Mouse (Mus musculus) neural tube, embryonic 11.5 days (tissue): ENCODE data around the gene Asgr2. TPM values are rescaled to one million over a fixed set of nuclear protein-coding genes. Genes with fewer than 3 reads are reported as not detected.

ENCODE experiments used
- ATAC-seq: fragments of 200-750 bp; cut with Nextera tagmentation; 2 replicates; pipeline ENCODE4 v1.8.0; 2017; ENCODE audit warnings: moderate number of reproducible peaks, mild to moderate bottlenecking, moderate TSS enrichment, moderate library complexity; ENCODE audit not compliant: insufficient read depth, low FRiP score, low TSS enrichment
- DNase-seq: peaks from one replicate; pipeline ENCODE4 v3.0.0-alpha.2; 2015; ENCODE audit warnings: low spot score
- H3K27ac ChIP-seq: fragments of 300-500 bp; sonication (generic); 2 replicates; pipeline ENCODE4 v1.5.1; 2014; ENCODE audit warnings: low read depth, mild to moderate bottlenecking, low read length
- H3K27me3 ChIP-seq: fragments of 300-500 bp; sonication (generic); 2 replicates; pipeline ENCODE4 v1.6.1; 2014; ENCODE audit warnings: mild to moderate bottlenecking, low read length, mixed read lengths; ENCODE audit not compliant: control insufficient read depth, insufficient read depth
- H3K36me3 ChIP-seq: fragments of 300-500 bp; sonication (generic); 2 replicates; pipeline ENCODE4 v1.6.1; 2014; ENCODE audit warnings: mild to moderate bottlenecking, low read length, moderate library complexity, mixed read lengths; ENCODE audit not compliant: control insufficient read depth, insufficient read depth
- H3K4me1 ChIP-seq: fragments of 300-500 bp; sonication (generic); 2 replicates; pipeline ENCODE4 v1.6.1; 2014; ENCODE audit warnings: low read length, mixed read lengths; ENCODE audit not compliant: control insufficient read depth, insufficient read depth
- H3K4me2 ChIP-seq: fragments of 300-500 bp; sonication (generic); 2 replicates; pipeline ENCODE4 v1.6.1; 2014; ENCODE audit warnings: low read depth, mild to moderate bottlenecking, moderate library complexity
- H3K4me3 ChIP-seq: fragments of 300-500 bp; sonication (generic); 2 replicates; pipeline ENCODE4 v1.5.1; 2014; ENCODE audit warnings: low read depth, low read length
- H3K9ac ChIP-seq: fragments of 300-500 bp; sonication (generic); 2 replicates; pipeline ENCODE4 v1.6.1; 2014; ENCODE audit warnings: mild to moderate bottlenecking, low read length
- H3K9me3 ChIP-seq: fragments of 300-500 bp; sonication (generic); 2 replicates; pipeline ENCODE4 v1.6.1; 2016; ENCODE audit warnings: low read length; ENCODE audit not compliant: control insufficient read depth
- WGBS: fragments of 180-500 bp; shearing (Covaris S2); extraction: QIAGEN DNeasy Blood & Tissue Kit; methylation state at CpG from one replicate; pipeline ENCODE4 v1.1.7; 2014; 5-methylcytosine and 5-hydroxymethylcytosine counted together
- polyA plus RNA-seq: library from polyadenylated mRNA; unstranded; fragments of >200 nt; fragmentation: Nextera tagmentation; extraction: Ambion mirVana; gene quantifications from 2 replicates; pipeline ENCODE4 v1.2.1, GENCODE M21; 2014

Gene Asgr2
- polyA plus RNA-seq, result 0.28 TPM in 1 of 2 replicates, not detected in the other

- Histone ChIP-seq H3K9ac (no peak within 1 kb of the TSS), H3K9me3 (no peaks in the 10 kb centered on the region), H3K36me3 (no peaks in the 10 kb centered on the region), H3K27me3 (no peaks in the 10 kb centered on the region), H3K27ac (no peak within 1 kb of the TSS), H3K4me1 (no peaks in the 10 kb centered on the region), H3K4me3 (no peak within 1 kb of the TSS), H3K4me2 (no peak within 1 kb of the TSS)
- WGBS, result 86% methylated on average over 12 of the region's 12 CpGs
- DNase-seq, result no peak
- no peak for ATAC-seq
Observed at GRCm38 (mm10) chr11:70091986-70092783, at the start of gene Asgr2. Asgr2 (plus strand) TSS chr11:70092644.

DNA sequence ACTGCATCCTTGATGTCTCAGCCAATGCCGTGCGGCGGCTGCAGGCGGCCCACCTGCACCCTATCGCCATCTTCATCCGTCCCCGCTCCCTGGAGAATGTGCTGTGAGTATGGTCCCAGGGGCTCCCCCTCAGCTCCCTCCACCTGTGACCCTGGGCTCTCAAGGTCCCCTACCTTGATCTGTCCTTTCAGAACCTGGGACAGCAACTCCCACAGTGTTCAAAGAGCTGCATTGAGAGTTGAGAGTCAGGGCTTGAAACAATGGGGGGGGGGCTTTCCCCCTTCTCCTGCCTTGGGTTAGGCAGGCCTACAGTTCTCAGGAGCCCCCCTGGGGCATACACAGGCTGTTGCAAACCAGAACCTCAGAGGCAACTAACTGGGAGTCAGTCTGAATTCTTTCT lies 48.8 kb upstream of the Asgr2 start:
- H3K36me3 ChIP-seq, result peaks cover 5% of the 10 kb centered on the region; the same call in 1 of the 2 replicates
- no peak overlapping the region for H3K4me2 ChIP-seq
- no peak overlapping the region for H3K27ac ChIP-seq
- no peak for ATAC-seq
- H3K4me1 ChIP-seq, result no peaks in the 10 kb centered on the region
- WGBS, result 78% methylated on average over 7 of the region's 7 CpGs
- DNase-seq, result no peak
- no peaks in the 10 kb centered on the region for H3K27me3 ChIP-seq
- H3K4me3 ChIP-seq, result no peak overlapping the region
- no peaks in the 10 kb centered on the region for H3K9me3 ChIP-seq
- no peak overlapping the region for H3K9ac ChIP-seq

DNA sequence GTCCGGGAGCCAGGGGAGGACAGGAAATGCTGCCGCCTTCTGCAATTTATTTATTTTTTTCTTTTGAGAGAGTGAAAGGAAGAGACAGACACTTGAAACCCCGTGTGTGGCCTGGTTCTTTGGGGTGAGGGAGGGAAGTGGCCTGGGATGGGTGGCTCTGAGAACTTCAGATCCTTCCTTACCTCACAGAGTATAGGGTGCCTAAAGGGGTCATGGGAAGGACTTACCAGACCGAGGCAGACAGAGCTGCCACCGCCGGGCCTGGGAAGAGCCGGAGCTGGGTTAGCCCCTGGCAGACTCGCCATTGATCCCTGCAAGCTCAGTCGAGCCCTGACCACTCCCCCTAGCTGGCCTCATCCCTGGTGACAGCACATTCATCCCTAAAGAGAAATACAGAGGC lies 47.0 kb upstream of the Asgr2 start:
- WGBS, result 34% methylated on average over 9 of the region's 9 CpGs
- no peaks in the 10 kb centered on the region for H3K4me1 ChIP-seq
- ATAC-seq, result no peak

GRCm38 (mm10) chr11:70049366-70049765 lies 43.1 kb upstream of the Asgr2 start:
- H3K9ac ChIP-seq, result no peak overlapping the region
- no peak overlapping the region for H3K4me2 ChIP-seq
- H3K9me3 ChIP-seq, result no peaks in the 10 kb centered on the region
- no peak overlapping the region for H3K4me3 ChIP-seq
- peaks cover 2% of the 10 kb centered on the region; the same call in 1 of the 2 replicates for H3K36me3 ChIP-seq
- no peak for DNase-seq
- no peaks in the 10 kb centered on the region for H3K4me1 ChIP-seq
- no peaks in the 10 kb centered on the region for H3K27me3 ChIP-seq
- no peak for ATAC-seq
- no peak overlapping the region for H3K27ac ChIP-seq
- 71% methylated on average over 6 of the region's 6 CpGs for WGBS

More for the DNA sequence above, 47.0 kb upstream of the Asgr2 start:
- no peak for DNase-seq
- H3K4me2 ChIP-seq, result no peak overlapping the region
- no peak overlapping the region; the same call in 1 of the 2 replicates for H3K9ac ChIP-seq
- H3K4me3 ChIP-seq, result no peak overlapping the region
- H3K27ac ChIP-seq, result 0 out of 2 replicates have a peak overlapping the region, but pooled peaks have one; percentile 8
- no peaks in the 10 kb centered on the region for H3K9me3 ChIP-seq
- no peaks in the 10 kb centered on the region for H3K27me3 ChIP-seq
- H3K36me3 ChIP-seq, result peaks cover 5% of the 10 kb centered on the region; the same call in 1 of the 2 replicates

- ATAC-seq (no peak), DNase-seq (no peak)
- no peak overlapping the region for H3K9ac ChIP-seq
- no peak overlapping the region for H3K4me3 ChIP-seq
- no peaks in the 10 kb centered on the region for H3K9me3 ChIP-seq
- H3K36me3 ChIP-seq, result no peaks in the 10 kb centered on the region
- H3K4me1 ChIP-seq, result no peaks in the 10 kb centered on the region
- no peaks in the 10 kb centered on the region for H3K27me3 ChIP-seq
- no peak overlapping the region for H3K4me2 ChIP-seq
- 59% methylated on average over 10 of the region's 10 CpGs for WGBS
- no peak overlapping the region for H3K27ac ChIP-seq
Observed at GRCm38 (mm10) chr11:70049816-70050215, 42.6 kb upstream of the Asgr2 start.

- no peak overlapping the region for H3K4me2 ChIP-seq
- 0 out of 2 replicates have a peak overlapping the region, but pooled peaks have one; percentile 0 for H3K9ac ChIP-seq
- no peaks in the 10 kb centered on the region for H3K4me1 ChIP-seq
- H3K27ac ChIP-seq, result no peak overlapping the region
- DNase-seq, result no peak
- no peak overlapping the region for H3K4me3 ChIP-seq
- 79% methylated on average over 7 of the region's 7 CpGs for WGBS
- no peaks in the 10 kb centered on the region for H3K9me3 ChIP-seq
- no peaks in the 10 kb centered on the region for H3K36me3 ChIP-seq
- H3K27me3 ChIP-seq, result no peaks in the 10 kb centered on the region
- ATAC-seq, result no peak
Observed at GRCm38 (mm10) chr11:70053156-70053555, 39.3 kb upstream of the Asgr2 start.

DNA sequence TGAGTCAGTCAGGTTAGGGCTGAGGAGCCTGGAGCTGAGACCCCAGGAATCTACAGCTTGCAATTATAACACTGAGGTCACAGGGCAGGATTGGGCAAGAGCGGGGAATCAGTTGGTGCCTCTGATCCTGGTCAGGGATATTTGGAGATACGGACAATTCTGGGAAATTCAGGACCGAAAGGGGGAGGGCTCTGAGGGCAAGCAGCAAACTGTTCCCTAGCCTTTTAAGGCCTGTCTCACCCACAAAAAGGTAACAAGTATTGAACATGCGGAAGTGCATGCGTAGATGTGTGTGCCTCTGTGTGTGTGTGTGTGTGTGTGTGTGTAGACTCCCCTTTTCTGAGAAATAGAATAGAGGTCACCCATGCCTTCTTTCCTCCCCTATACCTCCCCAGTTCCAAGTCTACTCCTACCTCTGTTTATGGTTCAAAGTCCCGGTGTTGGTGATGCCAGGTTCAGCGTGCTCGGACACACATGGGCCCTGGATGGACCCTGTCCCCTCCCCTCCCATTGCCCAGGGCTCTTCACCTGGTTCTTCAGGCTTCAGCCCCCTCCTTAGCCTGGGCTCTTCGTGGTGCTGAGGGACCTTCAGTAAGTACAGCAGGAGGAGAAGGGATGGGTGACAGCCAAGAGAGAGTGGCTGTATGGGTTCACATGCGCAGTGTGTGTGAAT lies 38.4 kb upstream of the Asgr2 start, which contains the start of gene Asgr1:
Asgr1 (plus strand) TSS at position 188 of the 673 bp plus-strand sequence.
- DNase-seq, result no peak
- Histone ChIP-seq H3K4me3 (no peak within 1 kb of the TSS), H3K36me3 (no peaks in the 10 kb centered on the region), H3K9ac (0 out of 2 replicates have a peak within 1 kb of the TSS, but pooled peaks have one; percentile 0), H3K4me1 (no peaks in the 10 kb centered on the region), H3K27ac (no peak within 1 kb of the TSS), H3K4me2 (no peak within 1 kb of the TSS), H3K27me3 (no peaks in the 10 kb centered on the region), H3K9me3 (no peaks in the 10 kb centered on the region)
- ATAC-seq, result no peak
- WGBS, result 86% methylated on average over 10 of the region's 10 CpGs

- Histone ChIP-seq H3K4me3 (no peak overlapping the region), H3K27ac (no peak overlapping the region), H3K4me2 (no peak overlapping the region), H3K9ac (no peak overlapping the region), H3K36me3 (no peaks in the 10 kb centered on the region), H3K27me3 (no peaks in the 10 kb centered on the region), H3K9me3 (no peaks in the 10 kb centered on the region), H3K4me1 (no peaks in the 10 kb centered on the region)
- ATAC-seq (no peak), DNase-seq (peak; percentile 80)
- WGBS, result 33% methylated on average over 18 of the region's 18 CpGs
Observed at GRCm38 (mm10) chr11:70055618-70056214, 36.7 kb upstream of the Asgr2 start.
